Mouse (Mus musculus) liver, postnatal 0 days (tissue): ENCODE measurements around the gene Ube4b.

Source experiments
- CTCF ChIP-seq: sonication (generic); IDR thresholded peaks from 2 replicates; pipeline ENCODE4 v1.5.1; 2016; ENCODE audit warnings: antibody characterized with exemption, low read depth
- EP300 ChIP-seq: IDR thresholded peaks from 2 replicates; pipeline ENCODE4 v1.6.1; 2016; ENCODE audit warnings: antibody characterized with exemption, low read depth, mild to moderate bottlenecking

DNA sequence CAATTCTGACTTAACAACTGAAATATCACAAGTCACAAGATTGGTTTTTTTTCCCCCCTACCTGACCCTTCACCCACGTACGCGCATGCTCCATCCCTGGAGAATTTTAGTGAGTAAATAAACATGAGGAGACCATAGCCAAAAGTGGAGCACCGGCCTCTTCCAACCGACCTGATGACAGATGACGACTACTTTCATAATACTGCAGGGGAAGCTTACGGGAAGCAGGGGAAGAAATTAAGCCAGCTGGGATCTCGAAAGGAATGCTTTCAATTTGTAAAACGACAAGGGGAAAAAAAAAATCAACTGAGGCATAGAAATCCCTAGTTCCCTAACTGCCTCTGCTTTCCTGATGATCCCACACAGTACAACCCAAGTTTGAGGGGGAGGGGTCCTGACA, 1.8 kb downstream of the Ube4b start:
- TF ChIP-seq CTCF: no peak
- TF ChIP-seq EP300: no peak
